Mouse (Mus musculus): ENCODE measurements at regions not wholly inside any gene's neighbourhood (a gene's known extent, or its start where the extent isn't known, plus 50 kb on each side); places are given as distances from the start of the nearest gene placed in this dataset.

DNA sequence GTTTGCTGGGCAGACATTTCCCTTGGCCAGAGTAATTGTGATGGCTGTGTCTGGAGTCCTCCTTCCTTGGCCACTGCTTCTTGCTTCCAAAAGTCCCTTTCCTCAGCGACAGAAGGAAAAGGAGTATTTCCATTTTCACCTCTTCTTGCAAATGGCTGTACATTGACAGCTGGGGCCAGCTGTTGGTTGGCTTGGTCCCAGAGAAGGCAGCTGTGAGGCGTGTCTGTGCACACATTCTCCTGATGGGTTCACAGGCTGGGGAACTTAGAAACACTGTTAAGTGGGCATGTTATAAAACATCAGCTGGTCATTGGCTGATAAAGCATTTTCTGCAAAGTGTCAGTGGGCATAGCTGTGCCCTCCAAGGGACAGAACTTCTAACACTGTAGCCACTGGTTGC, 290.4 kb upstream of the Trpc7 start:
- CTCF ChIA-PET: no interaction called here

DNA sequence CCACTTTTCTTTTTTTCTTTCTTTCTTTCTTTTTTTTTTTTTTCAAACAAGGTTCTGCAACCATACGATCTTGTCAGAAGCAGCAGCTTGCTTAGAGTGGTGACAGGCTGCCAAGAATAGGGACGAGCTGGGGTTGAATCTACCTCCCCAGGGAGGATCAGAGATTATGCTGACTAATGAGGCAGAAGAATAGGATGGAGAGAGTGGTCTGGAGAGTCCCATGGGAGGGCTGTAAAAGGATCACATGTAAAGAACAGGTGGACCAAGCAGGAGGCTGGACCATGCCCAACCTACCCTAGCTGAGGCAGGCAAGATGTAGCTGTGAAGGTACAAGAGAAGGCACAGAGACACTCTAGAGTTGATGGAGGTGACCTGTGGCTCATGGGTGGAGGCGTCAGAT, 274.4 kb upstream of the Trpc7 start:
- CTCF ChIA-PET: no interaction called here

DNA sequence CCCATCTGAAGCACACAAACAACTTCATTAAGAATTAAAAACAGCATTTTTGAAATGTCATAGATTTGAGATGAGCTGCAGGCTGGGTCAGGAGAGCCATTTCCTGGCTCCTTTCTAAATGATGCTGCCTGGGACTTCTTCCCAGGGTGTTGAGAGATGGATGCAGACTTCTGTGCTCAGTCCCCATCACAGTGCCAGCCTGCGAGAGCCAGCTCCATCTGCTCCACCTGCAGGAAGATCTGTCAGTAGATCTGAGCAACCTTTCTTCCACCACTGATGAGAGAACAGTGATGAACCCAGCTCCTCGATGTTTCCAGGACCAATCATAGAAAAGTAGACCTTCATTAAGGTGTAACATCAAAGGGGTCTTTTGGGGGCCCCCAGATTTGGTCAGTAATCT, 273.8 kb upstream of the Trpc7 start:
- CTCF ChIA-PET: no interaction called here

DNA sequence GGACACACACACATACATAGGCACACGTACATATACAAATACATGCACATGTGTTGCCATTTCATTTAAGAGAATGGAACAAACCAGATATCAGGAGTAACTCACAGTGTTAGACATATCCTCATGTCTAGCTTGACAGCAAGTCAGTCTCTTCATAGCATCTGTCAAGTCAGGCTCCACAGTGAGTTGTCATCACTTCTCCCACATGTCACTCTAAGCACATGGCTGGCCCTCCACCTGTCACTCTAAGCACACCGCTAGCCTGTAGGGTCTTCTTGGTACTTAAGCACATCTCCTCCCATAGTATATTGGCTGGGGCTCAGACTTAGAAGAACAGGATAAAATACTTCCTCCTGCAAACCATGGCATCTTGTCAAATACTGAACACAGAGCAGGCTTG, 269.6 kb upstream of the Trpc7 start:
- CTCF ChIA-PET: no interaction called here

DNA sequence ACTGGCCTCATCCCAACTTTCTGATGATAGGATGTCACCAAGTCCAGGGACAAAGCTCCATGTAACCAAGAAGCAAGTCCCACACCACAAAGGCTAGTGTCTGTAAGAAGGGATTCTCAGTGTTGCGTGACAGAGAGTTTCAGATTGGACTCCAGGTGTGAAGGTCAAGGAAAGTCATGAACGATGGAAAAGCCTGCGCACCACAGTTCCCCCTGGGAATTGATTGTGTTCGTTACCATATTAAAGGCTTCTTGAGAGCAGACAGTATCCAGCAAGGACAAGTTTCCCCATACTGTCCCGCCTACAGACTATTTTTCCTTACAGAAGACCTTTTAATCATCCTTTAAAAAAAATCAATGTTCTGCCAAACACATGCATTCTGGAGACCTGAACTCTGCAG, 257.0 kb upstream of the Trpc7 start:
- CTCF ChIA-PET: no interaction called here

DNA sequence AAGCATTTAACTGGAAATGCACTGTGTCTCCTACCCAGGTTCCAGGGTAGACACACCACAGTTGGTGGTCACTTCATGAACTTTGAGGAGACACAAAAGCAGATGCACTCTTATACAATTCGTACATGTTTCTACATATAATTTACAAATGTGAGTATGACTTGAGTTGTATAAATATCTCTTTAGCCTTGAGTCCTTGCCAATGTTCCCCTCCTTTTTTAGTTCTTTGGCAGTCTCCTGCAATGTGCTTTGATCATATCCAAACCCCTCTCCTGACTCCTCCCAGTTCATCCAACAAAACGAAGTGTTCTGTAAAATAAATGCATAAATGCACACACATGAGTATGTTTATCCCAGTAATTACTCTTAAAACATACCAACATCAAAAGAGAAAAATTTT, 251.8 kb upstream of the Trpc7 start:
- CTCF ChIA-PET: no interaction called here

DNA sequence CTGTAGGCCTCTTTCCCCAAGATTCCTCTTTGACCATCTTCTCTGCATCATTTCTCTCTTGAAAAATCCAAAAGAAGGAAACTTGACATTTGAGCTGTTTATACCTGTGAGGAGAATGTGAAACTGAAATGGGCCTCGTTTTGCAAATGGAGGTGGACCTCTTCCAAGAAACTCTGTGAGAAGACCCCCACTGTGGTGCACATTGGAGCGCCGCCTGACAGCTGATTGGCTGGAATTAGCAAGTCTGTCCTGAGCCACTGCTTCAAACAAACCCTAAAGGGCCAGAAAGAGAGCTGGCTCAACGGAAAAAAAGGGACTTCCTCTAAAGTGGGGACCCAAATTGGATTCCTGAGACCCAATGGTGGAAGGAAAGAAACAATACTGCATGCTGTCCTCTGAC, 250.9 kb upstream of the Trpc7 start:
- CTCF ChIA-PET: no interaction called here

DNA sequence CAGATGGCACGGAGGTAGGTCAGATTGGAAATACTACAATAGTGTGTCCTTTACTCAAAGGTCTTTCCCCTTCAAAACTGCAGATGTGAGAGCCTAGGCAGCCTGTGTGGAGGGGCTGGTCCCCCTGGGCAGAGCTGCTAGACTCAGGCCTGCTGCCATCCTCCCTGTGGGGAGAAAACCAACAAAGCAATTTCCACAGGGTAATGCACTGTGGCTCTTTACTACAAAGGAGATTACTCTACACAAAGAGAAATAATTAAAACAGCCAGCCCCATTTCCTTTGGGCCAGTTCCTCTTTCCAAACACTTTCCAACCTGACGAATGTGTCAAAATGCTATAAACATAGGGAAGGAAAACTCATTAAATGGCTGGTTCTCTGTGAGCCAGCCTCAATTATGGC, 250.0 kb upstream of the Trpc7 start:
- CTCF ChIA-PET: no interaction called here

DNA sequence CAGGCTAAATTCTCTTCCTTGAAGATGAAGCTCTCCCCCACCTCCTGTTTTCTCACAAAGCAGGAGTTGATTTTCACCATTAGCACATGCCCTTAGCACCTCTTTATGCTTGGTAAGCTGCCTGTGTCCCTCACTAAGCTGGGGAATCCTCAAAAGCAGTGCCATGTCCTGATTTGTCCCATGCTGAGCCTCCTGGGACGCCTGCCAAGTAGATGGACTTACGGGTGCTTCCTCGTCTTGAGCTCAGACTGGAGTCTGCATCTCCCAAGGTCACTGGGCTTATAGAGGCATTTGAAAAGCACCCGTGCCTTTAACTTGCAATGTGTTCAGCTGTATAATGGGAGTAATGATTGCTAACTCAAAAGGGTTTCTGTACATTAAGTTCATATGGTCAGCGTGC, 247.1 kb upstream of the Trpc7 start:
- CTCF ChIA-PET: no interaction called here

DNA sequence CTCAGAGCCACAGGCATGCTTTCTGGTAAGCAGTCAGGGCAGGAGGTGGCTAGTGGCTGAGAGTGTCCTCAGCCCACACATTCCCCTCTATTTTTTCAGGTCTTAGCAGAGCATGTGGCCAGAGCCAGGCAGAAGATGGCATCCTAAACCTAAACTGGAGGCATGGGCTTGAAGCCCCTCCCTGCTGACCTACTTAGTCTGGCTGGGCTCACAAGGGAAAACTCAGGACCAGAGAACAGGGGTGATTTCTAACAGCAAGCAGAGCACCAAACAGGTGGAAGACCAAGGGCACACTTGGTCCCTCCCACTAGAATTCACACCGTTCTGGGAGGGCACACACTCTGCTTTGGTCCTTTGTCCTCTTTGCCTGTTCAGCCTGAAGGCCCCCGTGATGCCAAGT, 246.6 kb upstream of the Trpc7 start:
- CTCF ChIA-PET: no interaction called here

DNA sequence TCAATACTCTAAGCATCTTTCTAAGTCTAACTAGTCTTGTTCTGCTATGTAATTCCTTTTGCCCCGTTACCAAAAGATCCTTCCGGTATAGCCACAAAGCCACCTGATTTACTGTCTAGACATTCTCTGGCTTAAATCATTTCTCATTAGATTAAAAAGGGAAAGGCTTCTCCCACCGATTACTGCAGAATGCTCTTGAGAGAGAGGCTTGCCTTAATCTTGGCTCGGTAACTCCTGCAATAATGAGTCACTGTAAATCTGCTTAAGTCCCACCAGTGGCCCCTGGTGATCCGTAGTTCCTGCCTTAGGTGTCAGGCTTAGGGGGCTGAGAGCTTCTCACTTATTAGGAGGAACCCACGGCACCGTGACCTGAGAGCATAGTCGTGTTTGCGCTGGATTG, 220.1 kb upstream of the Trpc7 start:
- CTCF ChIA-PET: no interaction called here

DNA sequence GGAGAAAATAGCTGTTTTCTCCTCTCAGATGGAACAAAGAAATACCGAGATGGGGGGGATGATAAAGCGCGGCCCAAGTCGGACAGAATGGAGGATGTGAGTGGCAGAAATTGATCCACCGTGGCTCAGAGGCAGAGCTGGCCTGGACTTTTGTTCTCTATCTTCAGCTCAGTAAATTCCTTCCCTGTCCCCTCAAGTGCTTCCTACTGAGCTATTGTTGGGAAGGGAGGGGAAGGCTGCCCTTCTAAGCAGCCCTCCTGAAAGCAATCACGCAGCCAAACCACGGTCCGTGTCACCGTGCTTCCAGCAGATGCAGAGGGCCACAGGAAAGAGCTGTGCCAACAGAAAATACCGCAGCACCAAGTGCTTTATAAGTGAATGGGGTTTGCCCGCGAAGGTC, 212.2 kb upstream of the Trpc7 start:
- CTCF ChIA-PET: no interaction called here

DNA sequence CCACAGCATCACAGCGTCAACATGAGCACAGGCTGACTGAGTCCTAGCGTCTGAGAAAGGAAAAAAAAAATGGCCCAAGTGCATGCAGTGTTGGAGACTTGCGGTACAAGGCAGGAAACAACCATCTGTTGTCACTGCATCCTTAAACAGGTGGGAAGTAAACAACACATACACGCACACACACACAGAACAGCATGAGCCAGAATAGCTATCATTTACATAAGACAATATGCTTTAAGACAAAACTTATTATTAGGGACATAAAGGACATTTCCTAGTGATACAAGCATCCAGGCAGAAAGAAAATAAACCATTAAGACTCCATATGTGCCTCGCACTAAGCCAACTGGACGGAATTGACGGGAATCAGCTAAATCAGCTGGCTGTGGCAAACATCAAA, 203.8 kb upstream of the Trpc7 start:
- CTCF ChIA-PET: no interaction called here

DNA sequence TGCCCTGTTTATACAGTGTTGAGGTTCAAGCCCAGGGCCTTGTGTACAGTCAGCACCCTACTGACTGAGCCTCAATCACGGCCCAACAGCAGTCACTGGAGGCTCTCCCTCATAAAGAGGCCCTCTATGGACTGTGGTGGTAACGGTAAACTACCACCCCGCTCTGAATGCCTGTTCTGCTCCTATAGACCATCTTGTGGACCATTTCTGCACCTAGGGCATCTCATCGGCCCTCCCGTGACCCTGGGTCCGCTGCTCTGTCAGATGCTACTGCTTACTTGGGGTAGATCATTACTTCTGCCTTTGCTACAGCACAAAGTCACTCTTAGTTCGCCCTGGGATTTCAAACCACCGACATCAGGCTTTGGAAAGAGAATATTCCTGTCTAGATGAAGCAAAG, 196.1 kb upstream of the Trpc7 start:
- CTCF ChIA-PET: no interaction called here

DNA sequence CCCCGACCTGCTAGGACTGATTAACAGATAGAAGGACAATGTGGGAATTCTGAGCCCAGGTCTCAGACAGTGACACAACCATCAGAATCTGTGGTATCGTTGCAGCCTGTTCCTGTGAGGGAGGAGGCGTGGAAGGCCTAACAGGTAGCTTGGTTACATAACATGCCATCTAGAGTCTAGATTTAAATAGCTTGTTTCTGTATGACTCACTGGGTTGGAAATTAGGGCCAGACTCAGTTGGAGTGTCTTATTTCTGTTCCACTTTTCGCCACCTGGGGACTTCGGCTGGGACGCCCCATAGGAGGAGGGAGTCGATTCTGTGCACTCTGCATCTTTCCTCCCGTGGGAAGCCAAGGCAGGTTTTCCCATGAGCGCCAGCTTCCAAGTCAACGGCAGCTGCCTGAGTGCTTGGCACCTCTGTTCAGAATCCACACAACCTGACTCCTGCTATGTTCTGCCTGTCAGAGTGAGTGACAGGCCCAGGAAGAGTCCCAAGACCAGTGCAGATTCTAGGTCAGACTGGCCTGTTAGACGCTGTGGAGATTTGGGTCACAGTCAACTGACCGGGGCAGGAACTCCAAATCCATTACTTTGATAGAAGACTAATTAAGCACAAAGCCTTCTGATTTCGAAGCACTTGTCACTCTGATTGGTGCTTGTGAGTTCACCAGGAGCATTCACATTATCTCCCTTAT, 193.7 kb upstream of the Trpc7 start:
- CTCF ChIA-PET: no interaction called here

DNA sequence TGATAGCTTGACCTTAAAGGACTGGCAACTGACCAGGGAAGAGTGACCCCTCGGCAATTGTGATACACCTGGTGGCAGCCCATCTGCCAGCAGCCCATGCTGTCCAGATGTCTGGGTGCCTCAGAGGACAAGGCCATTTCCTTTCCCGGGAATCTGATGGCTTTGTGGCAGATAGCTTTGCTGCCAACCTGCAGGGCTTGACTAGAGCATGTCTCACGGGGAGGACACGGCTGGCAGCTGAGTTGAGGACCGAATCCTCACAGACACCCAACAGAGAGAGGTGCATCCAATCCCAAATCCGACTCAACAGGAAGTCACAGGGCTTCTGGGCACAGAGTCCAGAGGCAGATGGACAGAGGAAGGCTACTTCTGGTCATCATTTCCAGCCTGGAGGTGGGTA, 192.2 kb upstream of the Trpc7 start:
- CTCF ChIA-PET: no interaction called here

DNA sequence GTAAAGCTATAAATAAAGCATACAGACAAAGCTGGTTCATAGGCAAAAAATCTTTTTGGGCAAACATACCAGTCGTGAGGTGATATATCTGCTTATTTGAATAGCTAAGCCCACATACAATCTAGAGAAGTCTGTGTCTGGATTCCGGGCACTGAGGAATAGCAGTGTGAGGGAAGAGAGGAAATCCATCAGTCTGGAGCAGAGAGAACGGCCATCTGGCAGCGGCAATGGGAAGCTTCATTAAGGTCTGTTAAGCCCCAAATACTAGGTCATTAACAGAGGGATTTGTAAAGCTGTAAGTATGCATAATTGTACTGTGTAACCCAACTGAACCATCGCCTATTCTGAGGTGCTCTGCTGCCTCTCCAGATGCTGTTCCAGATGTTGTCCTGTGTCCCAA, 191.6 kb upstream of the Trpc7 start:
- CTCF ChIA-PET: no interaction called here

DNA sequence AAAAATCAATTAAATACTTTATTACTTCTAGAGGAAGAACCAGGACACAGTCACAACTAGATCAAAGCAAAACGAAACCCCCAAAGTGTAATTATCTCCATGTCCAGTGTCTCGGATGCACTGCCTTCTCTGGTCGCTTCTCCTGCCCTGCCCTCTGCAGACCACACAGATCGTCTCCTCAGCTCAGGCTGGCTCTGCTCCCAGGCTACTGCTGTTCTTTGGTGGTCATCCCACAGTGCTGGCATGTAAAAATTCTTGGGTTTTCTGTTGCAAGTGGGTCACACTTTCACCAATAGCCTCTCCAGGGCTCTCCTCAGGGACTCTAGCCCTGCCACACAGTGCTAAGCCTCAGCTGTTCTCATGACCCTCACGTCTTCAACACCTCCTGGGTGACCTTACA, 188.0 kb upstream of the Trpc7 start:
- CTCF ChIA-PET: no interaction called here

DNA sequence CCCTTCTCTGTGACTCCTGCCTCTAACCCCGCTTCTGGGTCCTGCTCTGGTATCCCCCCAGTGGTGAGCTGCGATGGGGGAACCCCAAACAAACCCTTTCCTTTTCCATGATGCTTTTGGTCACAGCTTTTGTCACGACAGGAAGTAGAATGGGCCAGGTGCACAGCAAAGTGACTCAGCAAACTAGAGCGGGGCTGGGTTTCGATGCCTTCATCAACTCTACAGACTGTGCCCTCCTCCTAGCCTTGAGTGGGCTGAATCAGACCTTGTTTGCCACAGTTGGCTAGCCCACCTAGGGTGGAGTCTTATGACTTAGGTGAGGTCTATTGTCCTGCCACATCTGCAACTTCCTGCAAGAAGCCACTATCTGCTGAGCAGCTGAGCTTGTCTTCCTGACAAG, 174.7 kb upstream of the Trpc7 start:
- CTCF ChIA-PET: no interaction called here

DNA sequence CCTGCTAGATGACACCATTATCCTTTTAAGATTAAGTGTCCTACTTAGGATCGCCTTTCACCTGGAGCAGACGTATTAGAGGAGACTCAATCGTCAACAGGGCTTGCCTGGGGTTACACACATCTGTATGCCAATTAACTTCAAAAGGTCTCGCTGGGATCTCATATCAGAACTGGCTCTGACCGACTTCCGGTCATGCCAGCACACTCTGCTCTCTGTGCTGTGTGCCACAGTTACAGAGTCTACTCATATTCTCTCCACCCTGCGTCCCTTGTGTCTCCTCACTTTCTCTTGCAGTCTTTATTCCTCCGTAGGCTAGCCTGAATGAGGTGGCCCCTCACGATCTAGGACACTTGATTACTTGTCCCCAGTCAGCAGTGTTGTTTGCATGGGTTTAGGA, 165.9 kb upstream of the Trpc7 start:
- CTCF ChIA-PET: no interaction called here

DNA sequence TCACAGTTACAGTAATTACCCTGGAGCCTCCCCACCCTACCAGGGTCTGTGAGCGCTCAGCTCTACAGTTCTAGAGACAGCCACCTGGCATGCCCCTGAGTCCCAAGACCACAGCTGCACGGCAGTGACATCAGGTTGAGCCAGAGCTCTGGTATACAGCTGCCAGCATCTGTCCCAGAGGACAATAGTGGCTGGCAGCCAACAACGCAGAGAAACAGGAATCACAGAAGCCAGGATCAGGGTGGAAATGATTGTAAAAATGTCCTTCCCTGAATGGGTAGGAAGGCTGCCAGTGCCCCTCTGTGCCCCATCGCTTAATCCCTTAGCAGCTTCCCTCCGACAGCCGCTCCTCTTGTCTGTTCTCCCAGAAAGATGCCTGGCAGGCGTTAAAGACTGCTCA, 165.3 kb upstream of the Trpc7 start:
- CTCF ChIA-PET: no interaction called here

DNA sequence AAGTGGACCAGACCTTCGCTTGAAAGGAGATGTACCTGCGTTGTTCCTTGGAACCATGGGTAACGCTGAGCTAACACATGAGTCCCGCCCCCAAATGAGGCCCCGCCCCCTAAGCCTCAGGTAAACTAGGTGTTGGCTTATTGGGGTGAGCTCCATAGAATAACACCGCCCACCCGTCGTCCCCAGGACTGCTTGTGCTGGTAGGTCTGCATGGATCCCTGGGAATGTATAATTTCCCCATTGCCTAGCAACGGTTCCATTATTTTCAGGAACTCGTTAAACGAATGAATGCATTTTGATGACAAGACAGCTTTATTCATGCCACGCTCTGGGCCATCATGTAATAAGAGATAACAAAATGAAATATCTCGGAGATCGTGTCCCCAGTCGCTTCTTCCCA, 161.0 kb upstream of the Trpc7 start:
- CTCF ChIA-PET: no interaction called here

DNA sequence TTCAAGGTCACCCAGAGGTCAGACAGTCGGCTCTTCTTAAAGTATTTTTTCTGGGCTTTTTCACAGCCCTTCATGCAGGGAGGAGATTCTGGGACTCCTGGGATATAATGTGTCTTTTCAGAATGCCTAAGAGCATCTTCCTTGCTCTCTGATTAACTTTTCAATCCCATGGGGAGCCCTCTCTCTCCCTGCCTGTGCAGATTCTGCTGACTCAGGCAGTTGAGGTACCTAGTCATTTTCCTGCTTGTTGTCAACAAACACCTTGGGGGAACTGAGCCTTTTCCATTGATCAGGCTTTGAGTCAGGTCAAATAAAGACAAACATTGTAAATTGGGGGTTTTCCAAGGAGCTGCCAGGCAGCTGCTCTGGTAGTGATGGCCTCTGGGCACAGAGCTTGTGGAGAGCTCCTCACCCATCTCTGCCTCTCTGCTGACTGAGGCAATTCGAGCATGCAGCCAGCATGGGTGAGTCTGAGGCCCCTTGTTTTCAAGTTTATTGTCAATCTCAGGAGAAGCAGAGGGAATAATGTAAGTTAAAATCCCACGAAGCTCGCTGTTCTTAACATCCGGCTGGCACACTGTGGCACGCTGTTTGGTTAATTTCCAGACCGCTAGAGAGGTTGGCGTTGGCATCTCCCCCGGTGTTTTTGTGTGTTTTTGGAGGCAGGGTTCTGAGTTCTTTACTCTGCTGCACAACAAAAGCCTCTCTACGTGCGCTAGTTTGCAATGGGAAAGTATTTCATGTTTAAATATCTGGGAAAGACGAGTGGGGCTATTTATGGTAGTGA, 159.8 kb upstream of the Trpc7 start:
- CTCF ChIA-PET: no interaction called here

DNA sequence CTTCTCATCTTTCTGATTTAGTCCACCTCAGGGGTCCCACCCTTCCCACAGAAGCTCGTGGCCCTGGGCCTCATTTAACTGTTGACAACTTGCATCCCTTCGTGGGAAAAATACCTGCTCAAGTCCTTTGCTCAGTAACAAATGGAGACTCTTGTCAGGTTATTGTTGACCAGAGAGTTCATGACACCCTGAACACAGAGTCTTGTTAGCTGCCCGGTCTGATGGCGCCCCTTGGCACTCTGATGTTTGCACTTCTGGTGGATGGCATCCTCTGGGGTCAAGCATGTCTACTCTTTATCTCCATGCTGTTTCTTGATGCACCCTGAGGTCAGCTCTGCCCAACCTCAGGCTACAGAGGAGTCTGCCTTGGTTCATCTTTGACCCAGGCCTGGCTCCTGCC, 157.6 kb upstream of the Trpc7 start:
- CTCF ChIA-PET: no interaction called here

Data from spleen, embryonic (tissue).